In the genomic region with DNA sequence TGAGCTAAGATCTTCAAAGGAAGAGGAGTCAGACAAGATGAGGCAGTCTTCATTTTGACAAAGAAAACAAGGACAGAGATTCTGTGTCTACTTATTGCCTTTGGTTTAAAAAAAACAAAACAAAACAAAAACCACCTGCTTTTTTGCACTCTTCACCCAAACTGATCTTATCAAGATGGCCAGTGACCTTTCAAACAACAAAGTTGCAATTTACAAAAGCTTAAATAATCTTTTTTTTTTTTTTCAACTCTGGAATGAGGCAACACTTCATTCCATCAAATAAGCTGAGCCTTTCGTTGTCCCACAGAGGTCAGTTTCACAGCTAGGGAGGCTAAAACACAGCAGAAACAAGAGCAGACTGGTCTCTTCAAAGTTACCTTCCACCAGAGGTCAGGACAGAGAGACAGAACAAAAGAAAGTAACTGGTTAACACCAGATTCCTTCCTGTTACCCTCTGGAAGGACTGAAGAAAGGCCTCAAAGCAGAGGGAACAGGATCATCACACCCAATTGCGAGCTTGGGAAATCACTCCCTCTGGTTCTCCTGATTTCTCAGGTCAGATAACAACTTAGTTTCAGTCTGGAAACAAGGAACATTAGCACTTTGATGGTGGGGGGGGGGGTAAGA, we compare ENCODE assay signal across 22 mouse cellular contexts. TPM values are rescaled to one million over a fixed set of nuclear protein-coding genes. Genes with fewer than 3 reads are reported as not detected.
DNase-seq lines count a peak whose midpoint lies in the region; ATAC-seq and TF ChIP-seq lines count a peak whose summit lies in the region.
"Had no signal": no experiment of that assay in that cellular context is flagged by ENCODE, and none has a peak within 500 bp of the region (broad histone marks: within the 10 kb centered on the region; RNA-seq: fewer than 3 reads in every experiment).

No protein-coding gene starts in this region.

- H3K9me3 ChIP-seq in liver, postnatal 0 days (ENCODE audit: low read length): peaks cover 16% of the 10 kb centered on the region
- H3K9me3 ChIP-seq in kidney, embryonic 16.5 days (ENCODE audit: low read length): peaks cover 15% of the 10 kb centered on the region
- H3K9me3 ChIP-seq: heart, embryonic 15.5 days had no signal

- no peaks in the 10 kb centered on the region for H3K27me3 ChIP-seq in liver, adult 2 months (ENCODE audit: control insufficient read depth, insufficient read depth, low read length)
- no peaks in the 10 kb centered on the region for H3K27me3 ChIP-seq in liver, postnatal 0 days (ENCODE audit: insufficient read depth, low read length)
- H3K27me3 ChIP-seq in kidney, embryonic 16.5 days (ENCODE audit: insufficient read depth, low read length): no peaks in the 10 kb centered on the region
- H3K27me3 ChIP-seq: embryonic facial prominence, embryonic 15.5 days; forebrain, embryonic 15.5 days; heart, embryonic 15.5 days; hindbrain, embryonic 13.5 days had no signal

- no peak overlapping the region for H3K4me3 ChIP-seq in liver, adult 2 months (ENCODE audit: insufficient read depth, low read depth, low read length)
- H3K4me3 ChIP-seq in liver, postnatal 0 days (ENCODE audit: low read depth, low read length): no peak overlapping the region
- H3K4me3 ChIP-seq in kidney, embryonic 16.5 days (ENCODE audit: low read length): no peak overlapping the region
- H3K4me3 ChIP-seq: embryonic facial prominence, embryonic 15.5 days; erythroblast, embryonic 14.5 days; forebrain, embryonic 10.5 days; forebrain, embryonic 15.5 days; heart, embryonic 15.5 days; hindbrain, embryonic 13.5 days had no signal

- no peak for ATAC-seq in liver, postnatal 0 days
- no peak for ATAC-seq in kidney, embryonic 16.5 days (ENCODE audit: low FRiP score, low TSS enrichment)
- ATAC-seq: forebrain, embryonic 15.5 days; hindbrain, postnatal 0 days had no signal

- peaks cover 6% of the 10 kb centered on the region for H3K4me1 ChIP-seq in liver, adult 2 months (ENCODE audit: control insufficient read depth, insufficient read depth, low read length)
- H3K4me1 ChIP-seq in liver, postnatal 0 days (ENCODE audit: insufficient read depth): peaks cover 7% of the 10 kb centered on the region
- peaks cover 3% of the 10 kb centered on the region; the same call in 1 of the 2 replicates for H3K4me1 ChIP-seq in kidney, embryonic 16.5 days (ENCODE audit: insufficient read depth, low read length)
- H3K4me1 ChIP-seq: embryonic facial prominence, embryonic 15.5 days had no signal

- WGBS in liver, adult 2 months: 52% methylated on average over 2 of the region's 2 CpGs
- 76% methylated on average over 2 of the region's 2 CpGs for WGBS in liver, postnatal 0 days (ENCODE audit: insufficient replicate concordance)
- 62% methylated on average over 2 of the region's 2 CpGs for WGBS in kidney, embryonic 16.5 days

- DNase-seq in liver, adult 2 months (ENCODE audit: extremely low read depth, low read depth, low spot score): peak; percentile 83
- no peak for DNase-seq in liver
- DNase-seq in testis, postnatal 10 days (ENCODE audit: low spot score): peak; percentile 23
- no peak for DNase-seq in testis, postnatal 14 days (ENCODE audit: low spot score)
- no peak for DNase-seq in liver, postnatal 0 days
- no peak for DNase-seq in cerebellum, adult 11 months
- DNase-seq: adrenal gland, postnatal 14 days; cerebellum, adult 18-20 months; cerebellum, adult 9-11 months; embryo, embryonic 11 days; gastrocnemius, postnatal 36 days; heart, adult 18-20 months; heart, postnatal 14 days had no signal

- H3K4me2 ChIP-seq in liver, postnatal 0 days (ENCODE audit: low read depth, low read length): no peak overlapping the region
- H3K4me2 ChIP-seq in kidney, embryonic 16.5 days (replicated peaks; ENCODE audit: low read depth, low read length): no peak overlapping the region
- H3K4me2 ChIP-seq: embryonic facial prominence, embryonic 15.5 days; forebrain, embryonic 15.5 days; heart, embryonic 11.5 days; heart, embryonic 15.5 days; hindbrain, embryonic 13.5 days had no signal

- H3K79me2 ChIP-seq in liver, adult 2 months (ENCODE audit: control insufficient read depth, insufficient read depth, low read length): no peaks in the 10 kb centered on the region; the same call in 1 of the 2 replicates

- peaks cover 7% of the 10 kb centered on the region; the same call in 1 of the 2 replicates for H3K36me3 ChIP-seq in liver, adult 2 months (ENCODE audit: control insufficient read depth, insufficient read depth, low read length)
- H3K36me3 ChIP-seq in liver, postnatal 0 days (replicated peaks; ENCODE audit: insufficient read depth, low read length): peaks cover 12% of the 10 kb centered on the region
- H3K36me3 ChIP-seq in kidney, embryonic 16.5 days (ENCODE audit: insufficient read depth, low read length): peaks cover 17% of the 10 kb centered on the region

- no peak for TF ChIP-seq EP300 in liver, postnatal 0 days (IDR thresholded peaks at IDR 0.05; ENCODE audit: low read depth)

- TF ChIP-seq CTCF in liver, adult 2 months (IDR thresholded peaks at IDR 0.05; ENCODE audit: low read depth, low read length): no peak
- TF ChIP-seq CTCF in liver, postnatal 0 days (IDR thresholded peaks at IDR 0.05; ENCODE audit: low read depth): no peak

- no peak for TF ChIP-seq POLR2A in liver, adult 2 months (IDR thresholded peaks at IDR 0.05; ENCODE audit: extremely low read depth, insufficient read depth, low read length)

- peak overlapping the region; percentile 64 for H3K27ac ChIP-seq in liver, adult 2 months (replicated peaks; ENCODE audit: insufficient read depth, low read depth, low read length)
- H3K27ac ChIP-seq in liver, postnatal 0 days (ENCODE audit: low read depth): peak overlapping the region; percentile 64
- H3K27ac ChIP-seq in kidney, embryonic 16.5 days (ENCODE audit: low read length): no peak overlapping the region
- H3K27ac ChIP-seq: embryonic facial prominence, embryonic 15.5 days; forebrain, embryonic 10.5 days; forebrain, embryonic 15.5 days; heart, embryonic 15.5 days; hindbrain, embryonic 13.5 days; hindbrain, postnatal 0 days had no signal

- no peak overlapping the region for H3K9ac ChIP-seq in liver, adult 2 months (ENCODE audit: low read depth, low read length)
- H3K9ac ChIP-seq in liver, postnatal 0 days (replicated peaks): no peak overlapping the region
- H3K9ac ChIP-seq in kidney, embryonic 16.5 days (replicated peaks; ENCODE audit: low read length): no peak overlapping the region
- H3K9ac ChIP-seq: embryonic facial prominence, embryonic 15.5 days; forebrain, embryonic 15.5 days; heart, embryonic 15.5 days; hindbrain, embryonic 13.5 days had no signal

RNA-seq across cellular contexts. Expression of gene Cep57l1, which starts 3.8 kb away (rescaled TPM):
- 8.4 and 9.2 TPM in 2 replicates for total RNA-seq in liver, adult 2 months (2014; rRNA removed)
- polyA plus RNA-seq in liver, adult 2 months (2012; rRNA removed): 0.82 and 0.83 TPM in 2 replicates
- 6.3 and 7.0 TPM in 2 replicates for polyA plus RNA-seq in liver, postnatal 0 days (2015; fragmentation: Nextera tagmentation; extraction: Ambion mirVana)
- 24.2 and 25.3 TPM in 2 replicates for polyA plus RNA-seq in kidney, embryonic 16.5 days (2015; fragmentation: Nextera tagmentation; extraction: Ambion mirVana)

RNA-seq across cellular contexts. Expression of gene Sesn1, which starts 3.9 kb away (rescaled TPM):
- total RNA-seq in liver, adult 2 months (2014; rRNA removed): 19.9 and 24.6 TPM in 2 replicates
- polyA plus RNA-seq in liver, adult 2 months (2012; rRNA removed): 5.2 and 5.7 TPM in 2 replicates
- polyA plus RNA-seq in liver, postnatal 0 days (2015; fragmentation: Nextera tagmentation; extraction: Ambion mirVana): 15.8 and 16.4 TPM in 2 replicates
- polyA plus RNA-seq in kidney, embryonic 16.5 days (2015; fragmentation: Nextera tagmentation; extraction: Ambion mirVana): 36.8 and 38.9 TPM in 2 replicates

Comparison
In these comparisons a context has a peak if more than half of its experiments do, and no peak if none do; other contexts are left out.
1. DNase-seq: peak in liver, adult 2 months (single experiment) and testis, postnatal 10 days (single experiment); none in liver (single experiment), testis, postnatal 14 days (single experiment), liver, postnatal 0 days (single experiment) and cerebellum, adult 11 months (single experiment).